Mouse (Mus musculus) heart, embryonic 10.5 days (tissue): Measurements from ENCODE around the gene Nlrp3. TPM values are rescaled to one million over a fixed set of nuclear protein-coding genes. Genes with fewer than 3 reads are reported as not detected.

Experiments used
- DNase-seq: peaks from one replicate; pipeline ENCODE4 v3.0.0-alpha.2; 2017; ENCODE audit warnings: low spot score
- H3K27ac ChIP-seq: fragments of 300-500 bp; sonication (generic); 2 replicates; pipeline ENCODE4 v1.5.1; 2016; ENCODE audit warnings: mild to moderate bottlenecking
- H3K27me3 ChIP-seq: fragments of 300-500 bp; sonication (generic); 2 replicates; pipeline ENCODE4 v1.6.1; 2016; ENCODE audit warnings: mild to moderate bottlenecking; ENCODE audit not compliant: poor library complexity, insufficient read depth, severe bottlenecking
- H3K36me3 ChIP-seq: fragments of 300-500 bp; sonication (generic); 2 replicates; pipeline ENCODE4 v1.6.1; 2016; ENCODE audit warnings: mild to moderate bottlenecking, moderate library complexity
- H3K4me1 ChIP-seq: fragments of 300-500 bp; sonication (generic); 2 replicates; pipeline ENCODE4 v1.6.1; 2016; ENCODE audit warnings: mild to moderate bottlenecking
- H3K4me3 ChIP-seq: fragments of 300-500 bp; sonication (generic); 2 replicates; pipeline ENCODE4 v1.5.1; 2016; ENCODE audit warnings: mild to moderate bottlenecking, moderate library complexity
- H3K9me3 ChIP-seq: fragments of 300-500 bp; sonication (generic); 2 replicates; pipeline ENCODE4 v1.6.1; 2016; ENCODE audit warnings: mild to moderate bottlenecking, moderate library complexity
- WGBS: fragments of 180-500 bp; shearing (Covaris S2); methylation state at CpG from one replicate; pipeline ENCODE4 v1.1.7; 2016; 5-methylcytosine and 5-hydroxymethylcytosine counted together
- polyA plus RNA-seq: library from polyadenylated mRNA; unstranded; fragments of >200 nt; fragmentation: Nextera tagmentation; extraction: Ambion mirVana; gene quantifications from 2 replicates; pipeline ENCODE4 v1.2.1, GENCODE M21; 2016

The Nlrp3 gene
- polyA plus RNA-seq: 0.40 TPM in 1 of 2 replicates, not detected in the other

- no peaks in the 10 kb centered on the region for H3K4me1 ChIP-seq
- H3K4me3 ChIP-seq: no peak within 1 kb of the TSS
- H3K36me3 ChIP-seq: no peaks in the 10 kb centered on the region
- H3K9me3 ChIP-seq: no peaks in the 10 kb centered on the region; the same call in 1 of the 2 replicates
- DNase-seq: no peak
- H3K27me3 ChIP-seq: no peaks in the 10 kb centered on the region
- H3K27ac ChIP-seq: no peak within 1 kb of the TSS
- 57% methylated on average over 3 of the region's 3 CpGs for WGBS
These were observed at the start of gene Nlrp3 for GRCm38 (mm10) chr11:59541324-59541723. Gene Nlrp3, plus strand, starts transcription at chr11:59541568.

GRCm38 (mm10) chr11:59496672-59497310 lies 44.6 kb upstream of the Nlrp3 start:
- DNase-seq: no peak
- no peak overlapping the region for H3K27ac ChIP-seq
- WGBS: 74% methylated on average over 6 of the region's 6 CpGs

DNA sequence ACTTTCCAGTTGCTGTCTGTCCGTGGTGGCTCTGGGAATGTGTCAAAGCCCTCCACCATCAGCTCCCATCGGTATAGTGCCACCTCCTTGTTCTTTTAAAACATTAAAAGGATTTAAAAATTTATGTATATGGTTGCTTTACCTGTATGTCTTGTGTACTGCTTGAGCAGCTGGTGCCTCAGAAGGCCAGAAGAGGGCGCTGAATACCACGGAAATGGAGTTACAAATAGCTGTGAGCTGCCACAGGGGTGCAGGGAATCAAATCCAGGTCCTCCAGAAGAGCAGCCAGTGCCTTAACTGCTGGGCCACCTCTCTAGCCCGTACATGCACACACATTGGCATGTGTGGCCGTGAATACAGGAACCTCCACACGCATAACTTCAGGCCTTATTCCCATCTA lies 43.6 kb upstream of the Nlrp3 start:
- 86% methylated on average over 7 of the region's 7 CpGs for WGBS
- Histone ChIP-seq H3K4me1 (no peaks in the 10 kb centered on the region), H3K27me3 (no peaks in the 10 kb centered on the region), H3K9me3 (no peaks in the 10 kb centered on the region), H3K27ac (no peak overlapping the region), H3K4me3 (no peak overlapping the region), H3K36me3 (peaks cover 98% of the 10 kb centered on the region)
- DNase-seq: no peak

More at GRCm38 (mm10) chr11:59496672-59497310, 44.6 kb upstream of the Nlrp3 start:
- Histone ChIP-seq H3K4me1 (no peaks in the 10 kb centered on the region), H3K9me3 (no peaks in the 10 kb centered on the region), H3K4me3 (no peak overlapping the region), H3K36me3 (peaks cover 98% of the 10 kb centered on the region), H3K27me3 (no peaks in the 10 kb centered on the region)

DNA sequence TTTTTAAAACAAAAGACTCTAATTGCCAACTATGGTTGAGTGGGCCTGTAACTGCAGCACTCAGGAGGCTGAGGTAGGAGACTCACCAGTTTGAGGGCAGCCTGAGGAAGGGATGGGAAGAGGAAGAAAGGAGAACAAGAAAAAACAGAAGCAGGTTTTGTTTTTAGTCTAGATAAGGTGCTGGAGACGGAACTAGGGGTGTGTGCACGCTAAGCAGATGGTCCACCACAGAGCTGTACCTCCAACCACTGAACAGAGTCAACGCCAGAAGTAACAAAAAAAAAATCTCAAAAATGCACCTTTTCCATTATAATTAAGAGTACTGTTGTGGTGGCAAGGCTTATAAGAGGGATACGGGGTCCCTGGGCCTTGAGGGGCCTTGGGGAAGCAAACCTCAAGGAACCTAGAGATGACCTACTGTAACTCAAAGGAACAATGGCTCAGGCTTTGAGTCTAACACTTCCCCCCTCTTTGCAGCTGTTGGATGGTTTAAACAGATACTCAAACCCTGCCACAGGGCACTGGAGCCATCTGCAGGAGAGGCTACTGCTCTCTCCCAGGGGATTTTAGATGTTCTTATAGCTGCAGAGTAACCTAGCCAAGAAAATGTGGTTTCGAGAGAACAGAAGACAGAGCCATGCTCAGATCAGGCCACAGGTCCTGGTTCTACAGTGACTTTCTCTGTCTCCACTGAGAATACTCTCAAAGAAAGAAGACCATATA lies 39.2 kb upstream of the Nlrp3 start:
- WGBS: 90% methylated on average over 5 of the region's 5 CpGs
- Histone ChIP-seq H3K36me3 (peaks cover 78% of the 10 kb centered on the region), H3K9me3 (no peaks in the 10 kb centered on the region), H3K4me1 (peaks cover 14% of the 10 kb centered on the region), H3K27me3 (no peaks in the 10 kb centered on the region), H3K4me3 (no peak overlapping the region), H3K27ac (no peak overlapping the region)
- DNase-seq: no peak

DNA sequence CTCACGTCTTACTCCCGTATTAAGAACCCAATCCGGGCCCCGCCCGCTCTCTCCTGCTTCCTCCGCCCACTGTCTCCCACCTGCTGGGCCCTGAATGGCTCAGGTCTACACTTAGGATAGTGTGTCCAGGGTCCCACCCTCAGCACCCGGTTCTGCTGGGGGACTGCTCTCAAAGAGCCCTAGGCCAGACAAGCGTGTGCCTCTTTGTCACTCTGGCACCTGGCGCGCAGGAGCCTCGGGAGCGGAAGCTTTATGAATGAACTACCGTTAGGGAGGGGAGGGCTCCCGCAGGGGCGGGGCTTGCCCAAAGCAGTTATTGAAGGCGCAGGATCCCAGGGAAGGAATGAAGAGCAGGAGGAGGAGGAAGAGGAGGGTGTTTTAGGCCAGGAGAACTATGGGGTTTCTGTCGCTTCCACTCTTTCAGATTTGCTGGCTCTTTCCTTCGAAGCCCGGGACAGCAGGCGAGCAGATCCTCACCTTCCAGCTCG lies 36.0 kb upstream of the Nlrp3 start:
- WGBS: under 1% methylated on average over 21 of the region's 21 CpGs
- no peaks in the 10 kb centered on the region for H3K27me3 ChIP-seq
- peaks cover 51% of the 10 kb centered on the region for H3K36me3 ChIP-seq
- peak overlapping the region; percentile 96 for H3K27ac ChIP-seq
- peaks cover 21% of the 10 kb centered on the region for H3K4me1 ChIP-seq
- peak overlapping the region; percentile 91 for H3K4me3 ChIP-seq
- no peaks in the 10 kb centered on the region for H3K9me3 ChIP-seq
- peak; percentile 82 for DNase-seq

- under 1% methylated on average over 71 of the region's 71 CpGs for WGBS
- DNase-seq: peak; percentile 92
- Histone ChIP-seq H3K27ac (peak overlapping the region; percentile 96), H3K4me1 (peaks cover 21% of the 10 kb centered on the region), H3K4me3 (peak overlapping the region; percentile 91), H3K27me3 (no peaks in the 10 kb centered on the region), H3K36me3 (peaks cover 47% of the 10 kb centered on the region), H3K9me3 (no peaks in the 10 kb centered on the region)
These were observed 35.3 kb upstream of the Nlrp3 start for GRCm38 (mm10) chr11:59505839-59506712.

GRCm38 (mm10) chr11:59506713-59507074 lies 34.7 kb upstream of the Nlrp3 start:
- no peaks in the 10 kb centered on the region for H3K27me3 ChIP-seq
- peak overlapping the region; percentile 91 for H3K4me3 ChIP-seq
- no peak for DNase-seq
- H3K9me3 ChIP-seq: no peaks in the 10 kb centered on the region
- peaks cover 40% of the 10 kb centered on the region for H3K36me3 ChIP-seq
- peak overlapping the region; percentile 96 for H3K27ac ChIP-seq
- peaks cover 21% of the 10 kb centered on the region for H3K4me1 ChIP-seq
- under 1% methylated on average over 14 of the region's 14 CpGs for WGBS

DNA sequence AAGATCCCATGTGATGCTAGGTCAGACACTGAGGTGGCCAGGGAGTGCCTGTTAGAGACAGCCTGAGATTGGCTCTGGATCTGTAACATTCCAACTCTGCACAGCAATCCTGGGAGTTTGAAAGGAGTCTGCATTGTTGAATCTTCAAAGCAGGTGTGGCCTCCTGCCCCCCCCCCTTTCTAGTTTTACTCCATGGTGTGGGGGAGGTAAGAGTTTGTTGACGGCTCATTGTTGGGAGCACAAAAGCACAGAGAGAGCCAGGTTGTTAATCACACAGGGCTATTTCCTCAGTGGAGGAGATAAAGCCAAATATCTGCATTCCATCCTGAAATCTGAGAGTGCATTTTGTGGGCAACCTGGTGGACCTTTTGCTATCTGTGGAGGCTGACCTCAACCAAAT lies 29.8 kb upstream of the Nlrp3 start:
- H3K9me3 ChIP-seq: no peaks in the 10 kb centered on the region
- 41% methylated on average over 1 of the region's 1 CpGs for WGBS

DNA sequence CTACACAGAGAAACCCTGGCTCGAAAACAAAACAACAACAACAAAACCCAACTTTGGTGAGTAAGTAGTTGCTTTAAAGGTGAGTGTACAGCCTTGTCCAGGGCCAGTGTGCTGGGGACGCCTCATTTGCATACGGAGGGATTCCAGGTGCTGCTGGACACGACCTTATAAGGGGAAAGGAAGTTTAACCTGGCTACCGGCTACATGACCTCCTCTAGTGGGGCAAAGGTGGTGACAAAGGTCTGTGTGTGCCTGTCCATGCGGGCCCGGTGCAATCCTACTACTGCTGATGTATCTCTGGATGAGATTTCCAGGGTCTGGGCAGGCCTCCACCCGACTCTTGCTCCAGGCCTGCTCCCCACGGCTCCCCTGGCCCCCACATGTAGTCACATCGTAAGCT lies 28.6 kb upstream of the Nlrp3 start:
- Histone ChIP-seq H3K27ac (no peak overlapping the region), H3K4me3 (no peak overlapping the region), H3K4me1 (peaks cover 8% of the 10 kb centered on the region; the same call in 1 of the 2 replicates), H3K36me3 (peaks cover 8% of the 10 kb centered on the region; the same call in 1 of the 2 replicates), H3K27me3 (no peaks in the 10 kb centered on the region), H3K9me3 (no peaks in the 10 kb centered on the region)
- 81% methylated on average over 10 of the region's 10 CpGs for WGBS
- DNase-seq: no peak

More for the DNA sequence above, 29.8 kb upstream of the Nlrp3 start:
- Histone ChIP-seq H3K36me3 (peaks cover 8% of the 10 kb centered on the region; the same call in 1 of the 2 replicates), H3K27ac (no peak overlapping the region), H3K27me3 (no peaks in the 10 kb centered on the region), H3K4me3 (no peak overlapping the region), H3K4me1 (peaks cover 19% of the 10 kb centered on the region)
- no peak for DNase-seq

GRCm38 (mm10) chr11:59513556-59513955 lies 27.8 kb upstream of the Nlrp3 start:
- peaks cover 8% of the 10 kb centered on the region; the same call in 1 of the 2 replicates for H3K36me3 ChIP-seq
- H3K4me3 ChIP-seq: no peak overlapping the region
- H3K27ac ChIP-seq: no peak overlapping the region
- H3K9me3 ChIP-seq: no peaks in the 10 kb centered on the region
- H3K27me3 ChIP-seq: no peaks in the 10 kb centered on the region
- peaks cover 7% of the 10 kb centered on the region; the same call in 1 of the 2 replicates for H3K4me1 ChIP-seq
- WGBS: 72% methylated on average over 3 of the region's 3 CpGs
- no peak for DNase-seq

DNA sequence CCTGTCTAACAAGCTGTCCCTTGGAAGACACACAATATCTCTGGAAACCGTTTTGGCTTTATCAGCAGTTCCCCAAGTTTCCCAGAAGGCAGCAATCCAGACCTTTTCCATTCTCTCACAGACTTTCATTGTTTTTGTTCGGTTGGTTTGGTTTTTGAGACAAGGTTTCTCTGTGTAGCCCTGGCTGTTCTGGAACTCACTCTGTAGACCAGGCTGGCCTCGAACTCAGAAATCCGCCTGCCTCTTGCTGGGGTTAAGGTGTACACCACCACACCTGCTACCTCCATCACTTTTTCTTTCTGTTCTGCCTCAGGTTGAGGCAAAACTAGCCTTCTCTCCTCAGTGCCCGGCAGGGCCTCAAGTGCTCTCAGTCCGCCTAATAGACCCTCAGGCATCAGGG lies 27.0 kb upstream of the Nlrp3 start:
- no peaks in the 10 kb centered on the region for H3K9me3 ChIP-seq
- 67% methylated on average over 6 of the region's 6 CpGs for WGBS
- no peaks in the 10 kb centered on the region for H3K27me3 ChIP-seq
- H3K4me1 ChIP-seq: peaks cover 8% of the 10 kb centered on the region; the same call in 1 of the 2 replicates
- no peak for DNase-seq
- H3K4me3 ChIP-seq: no peak overlapping the region
- H3K36me3 ChIP-seq: peaks cover 5% of the 10 kb centered on the region; the same call in 1 of the 2 replicates
- H3K27ac ChIP-seq: peak overlapping the region; percentile 17; the same call in 1 of the 2 replicates

DNA sequence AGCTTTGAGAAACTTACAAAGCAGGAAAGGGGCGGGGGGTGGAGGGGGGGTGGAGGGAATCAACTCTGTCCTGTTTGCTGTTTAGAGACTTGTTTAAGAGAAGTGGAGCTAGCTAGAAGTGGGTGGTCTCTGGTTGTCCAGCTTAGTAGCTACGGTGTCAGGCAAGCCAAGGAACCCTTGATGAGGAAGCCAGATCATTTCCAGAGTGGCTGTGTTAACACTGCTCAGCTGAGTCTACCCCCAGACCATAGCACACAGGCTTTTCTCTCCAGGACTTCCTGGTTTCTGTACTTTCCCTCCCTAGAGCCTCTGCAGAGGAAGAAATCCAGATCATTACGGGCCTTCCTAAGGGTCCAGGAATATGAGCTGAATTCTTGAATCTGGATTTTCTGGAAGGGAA lies 26.6 kb upstream of the Nlrp3 start:
- no peak for DNase-seq
- Histone ChIP-seq H3K9me3 (no peaks in the 10 kb centered on the region), H3K4me3 (no peak overlapping the region), H3K36me3 (0 out of 2 replicates have a peak, but pooled peaks cover 3% of the 10 kb centered on the region), H3K27ac (peak overlapping the region; percentile 17; the same call in 1 of the 2 replicates), H3K4me1 (peaks cover 12% of the 10 kb centered on the region), H3K27me3 (no peaks in the 10 kb centered on the region)
- 48% methylated on average over 3 of the region's 3 CpGs for WGBS
